Mouse (Mus musculus) spleen, adult 18-20 months (tissue): ENCODE measurements around the gene Lbp.

ENCODE experiments used
- DNase-seq, 2 experiments: peaks; one replicate each; pipeline ENCODE4 v3.0.0; 2022; ENCODE audit warnings: mixed read lengths in 2 of 2

Lbp gene

DNA sequence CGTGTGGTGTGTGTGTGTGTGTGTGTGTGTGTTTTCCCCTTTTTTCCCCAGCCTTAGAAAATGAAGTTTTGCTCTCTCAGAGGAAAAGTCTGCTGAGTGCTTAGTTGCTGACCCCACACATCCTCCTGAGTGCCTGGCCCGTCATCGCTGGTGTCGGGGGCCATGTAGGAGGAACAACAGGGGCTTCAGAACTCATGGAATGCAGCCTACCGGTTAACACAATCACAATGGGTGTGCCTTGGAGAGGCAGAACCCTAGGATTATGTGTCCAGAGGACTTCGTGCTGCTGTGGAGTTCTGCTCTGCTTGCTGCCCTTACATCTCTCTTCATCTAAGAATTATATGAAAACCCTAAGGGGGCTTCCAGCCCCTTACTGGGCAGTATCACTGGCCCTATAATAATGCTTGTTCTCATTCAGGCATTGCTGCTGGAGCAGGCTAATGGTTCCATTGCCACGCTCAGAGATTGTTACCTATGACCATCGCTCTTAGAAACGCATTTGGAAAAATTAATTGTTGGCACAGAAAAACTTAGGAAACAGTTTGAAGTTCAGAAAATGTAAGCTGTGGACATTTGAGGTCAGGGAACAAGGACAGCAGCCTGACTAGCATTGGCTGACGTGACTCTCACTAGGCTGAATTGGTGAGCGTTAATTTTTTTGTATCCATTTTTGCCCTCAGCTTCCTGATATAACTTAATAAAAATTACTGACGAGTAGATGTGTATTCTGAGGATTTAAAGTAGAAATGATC is 59.0 kb downstream of the Lbp start:
- DNase-seq, result no peak

DNA sequence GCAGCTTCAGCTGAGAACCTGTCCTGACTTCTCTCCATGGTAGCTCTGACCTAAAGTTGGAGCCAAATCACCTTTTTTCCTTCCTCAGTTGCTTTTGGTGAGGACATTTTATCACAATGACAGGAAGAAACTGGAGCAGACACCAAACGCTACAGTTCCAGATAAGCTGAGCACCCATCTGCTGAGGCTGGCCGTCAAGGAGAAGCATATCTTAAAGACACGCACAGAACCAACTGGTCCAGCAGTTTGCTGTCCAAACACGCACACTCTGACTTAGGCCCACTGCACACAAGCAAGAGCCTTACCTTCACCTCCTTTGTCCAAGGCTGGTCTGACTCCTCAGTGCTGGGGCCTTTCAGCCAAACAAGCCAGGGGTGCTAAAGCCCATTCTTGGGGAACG is 61.4 kb downstream of the Lbp start:
- DNase-seq, result no peak

DNA sequence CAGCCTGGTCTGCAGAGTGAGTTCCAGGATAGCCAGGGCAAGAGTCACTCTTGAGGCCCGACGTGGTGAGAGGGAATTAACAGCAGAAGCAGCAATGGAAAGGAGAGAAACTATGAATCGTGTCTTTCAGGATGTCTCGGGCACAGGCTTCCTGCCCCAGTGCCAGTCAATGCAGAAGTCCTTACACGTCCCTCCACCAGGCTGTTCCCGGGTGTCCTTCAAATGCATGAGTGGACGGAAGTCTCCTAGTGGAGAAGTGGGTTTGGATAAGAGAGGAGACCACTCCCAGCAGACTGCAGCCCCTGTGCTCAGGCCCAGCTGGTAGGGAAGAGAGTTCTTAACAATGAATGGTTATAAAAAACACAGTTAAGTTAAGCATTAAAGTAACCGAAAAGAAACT is 62.0 kb downstream of the Lbp start:
- DNase-seq, result no peak

DNA sequence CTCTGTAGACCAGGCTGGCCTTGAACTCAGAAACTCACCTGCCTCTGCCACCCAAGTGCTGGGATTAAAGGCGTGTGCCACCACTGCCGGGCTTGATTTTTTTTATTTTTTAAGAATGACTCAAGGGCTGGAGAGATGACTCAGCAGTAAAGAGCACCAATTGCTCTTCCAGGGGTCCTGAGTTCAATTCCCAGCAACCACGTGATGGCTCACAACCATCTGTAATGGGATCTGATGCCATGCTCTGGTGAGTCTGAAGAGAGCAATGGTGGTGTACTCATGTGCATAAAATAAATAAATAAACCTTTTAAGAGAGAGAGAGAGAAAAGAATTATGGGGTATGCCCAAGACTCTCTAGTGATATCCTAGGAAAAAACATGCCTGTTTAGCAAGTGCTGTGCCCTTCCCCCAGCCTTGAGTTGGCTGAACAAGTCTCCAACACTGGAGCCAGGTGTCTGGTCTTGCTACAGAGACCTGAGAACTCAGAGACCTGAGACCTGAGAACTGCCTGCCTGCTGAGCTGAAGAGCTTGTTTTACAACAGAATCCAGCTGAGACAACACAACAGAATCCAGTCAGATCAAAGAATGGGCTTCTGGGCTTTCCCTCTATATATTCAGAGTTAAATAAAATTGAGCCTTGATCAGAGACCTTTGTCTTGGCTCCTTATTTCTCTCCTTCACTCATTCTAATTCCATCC is 63.3 kb downstream of the Lbp start:
- DNase-seq, result no peak

DNA sequence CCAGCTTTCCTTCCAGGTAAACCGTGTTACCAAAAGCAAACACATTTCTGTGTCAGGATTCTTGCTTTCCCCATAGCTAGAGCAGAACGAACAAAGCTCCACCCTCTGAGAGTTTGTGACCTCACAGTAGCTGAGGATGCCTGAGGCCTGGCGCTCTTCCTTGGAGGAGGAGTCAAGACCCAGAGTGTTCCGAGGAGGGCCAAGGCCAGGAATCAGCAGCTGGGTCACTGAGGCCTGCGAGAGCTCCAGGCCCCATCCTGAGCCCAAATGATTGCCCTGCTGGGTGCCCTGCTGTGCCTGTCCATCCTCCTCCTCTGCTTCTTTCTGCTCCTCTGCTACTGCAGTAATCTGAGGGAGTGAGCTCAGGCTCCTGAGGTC is 63.9 kb downstream of the Lbp start:
- no peak for DNase-seq

DNA sequence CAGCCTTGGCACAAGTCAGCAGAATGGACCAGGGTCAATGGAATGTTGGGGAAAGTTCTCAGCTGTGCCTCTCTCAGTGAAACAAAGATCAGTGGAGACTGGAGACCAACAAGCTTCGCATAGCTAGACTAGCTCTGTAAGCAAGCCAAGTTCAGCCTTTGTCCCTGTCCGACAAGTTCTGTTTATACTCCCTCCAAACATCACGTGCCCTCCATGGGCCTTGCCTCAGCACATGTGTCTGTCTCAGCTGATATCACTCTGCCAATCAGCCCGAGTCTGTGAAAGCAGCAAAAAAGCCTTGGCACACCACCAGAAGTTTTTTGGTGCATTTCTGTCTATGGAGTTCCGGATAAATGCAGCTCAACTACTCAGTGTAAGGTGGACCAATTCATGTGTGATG is 66.8 kb downstream of the Lbp start:
- no peak for DNase-seq

DNA sequence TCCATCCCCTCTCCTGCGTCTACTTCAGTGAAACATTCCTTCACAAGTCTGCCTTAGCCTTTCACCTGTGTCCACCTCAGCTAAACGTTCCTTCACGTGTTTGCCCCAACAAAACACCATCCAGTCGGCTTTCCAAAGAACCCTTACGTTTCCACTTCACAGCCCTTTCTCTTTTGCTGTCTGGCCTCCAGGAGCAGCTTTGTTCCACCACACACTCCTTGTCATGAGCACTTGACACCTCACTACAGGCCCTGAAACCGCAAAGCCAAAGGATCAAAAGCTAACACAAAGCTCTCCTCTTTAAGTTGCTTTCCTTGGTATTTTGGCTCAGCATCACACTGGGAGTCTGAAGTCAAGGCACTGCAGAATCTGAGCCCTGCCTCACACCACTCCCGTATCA is 67.2 kb downstream of the Lbp start:
- no peak for DNase-seq

DNA sequence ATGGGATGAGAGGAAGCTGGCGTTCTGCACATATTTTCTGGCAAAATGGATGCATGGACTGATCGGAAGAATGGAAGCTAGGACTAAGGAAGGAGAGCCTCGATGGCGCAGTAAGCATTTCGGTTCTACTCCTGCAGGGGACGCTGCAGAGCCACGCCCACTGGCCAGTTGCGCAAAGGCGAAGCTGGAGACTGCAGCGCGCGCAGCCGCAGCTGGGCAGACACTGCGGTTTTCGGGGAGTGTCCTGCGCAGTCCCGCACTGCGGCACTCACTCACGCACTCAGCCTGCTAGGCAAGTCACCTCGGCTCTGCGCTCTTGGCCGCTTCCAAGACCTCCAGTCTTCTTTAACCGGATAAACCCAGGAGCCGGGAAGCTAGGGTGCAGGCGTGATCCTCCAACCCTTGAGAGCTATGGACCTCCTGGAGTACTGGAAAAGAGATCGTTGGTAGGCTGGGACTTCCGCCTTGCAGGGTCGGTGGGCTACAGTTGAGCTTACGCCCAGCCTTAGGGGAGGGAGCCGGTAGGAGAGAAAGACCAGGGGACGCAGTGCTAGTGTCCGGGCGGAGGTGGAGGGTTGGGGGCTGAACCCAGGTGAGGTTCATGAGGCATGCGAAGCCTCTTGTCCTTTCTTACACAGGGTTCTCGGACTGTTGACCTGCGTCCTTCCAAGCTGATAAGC is 69.3 kb downstream of the Lbp start, which contains the start of gene Snhg11:
TSS of gene Snhg11 (plus strand) at position 196 of the 680 bp plus-strand sequence.
- no peak for DNase-seq

DNA sequence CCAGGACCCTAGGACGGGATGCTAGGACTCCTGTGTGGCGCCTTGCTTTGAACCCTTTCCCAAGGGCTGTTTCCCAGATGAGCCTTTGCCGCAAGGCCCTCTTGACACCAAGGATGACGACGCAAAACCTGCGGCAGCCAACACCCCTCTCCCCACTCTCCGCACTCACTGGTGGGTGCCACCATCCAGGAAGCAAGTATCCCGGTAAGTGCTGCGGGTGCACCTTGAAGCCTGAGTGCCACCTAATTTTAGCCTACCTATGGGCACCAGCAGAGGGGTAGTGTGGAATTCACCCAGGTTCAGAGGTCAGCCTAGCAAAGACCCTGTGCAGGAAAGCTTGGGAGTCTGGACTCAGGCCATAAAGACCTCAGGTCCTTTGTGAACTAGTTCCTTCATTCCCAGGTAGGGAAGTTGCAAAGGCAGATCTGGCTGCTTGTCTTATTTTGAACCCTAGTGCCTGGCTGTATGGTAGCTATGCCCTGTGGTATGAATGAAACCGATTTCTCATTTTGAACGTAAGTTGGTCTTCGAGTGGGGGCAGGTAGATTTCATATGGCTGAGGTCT is 69.9 kb downstream of the Lbp start:
- DNase-seq, result no peak

DNA sequence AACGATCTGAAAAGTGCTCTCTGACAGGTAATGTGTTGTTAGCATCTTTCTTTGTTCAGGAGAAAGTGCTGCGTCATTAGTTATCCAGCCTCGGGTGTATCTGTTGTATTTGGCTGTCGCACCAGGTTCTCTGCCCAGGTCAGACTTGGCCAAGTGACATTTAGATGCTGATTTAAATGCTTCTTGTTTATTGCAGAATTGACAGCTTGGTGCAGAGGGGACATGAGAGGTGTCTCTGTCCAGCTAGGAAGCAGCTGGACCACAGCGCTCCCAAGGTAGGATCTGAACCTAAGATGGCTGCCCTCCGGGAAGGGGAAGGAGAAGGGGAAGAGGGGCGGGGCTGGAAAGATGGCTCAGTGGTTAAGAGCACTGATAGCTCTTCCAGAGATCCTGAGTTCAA is 70.5 kb downstream of the Lbp start:
- no peak for DNase-seq

DNA sequence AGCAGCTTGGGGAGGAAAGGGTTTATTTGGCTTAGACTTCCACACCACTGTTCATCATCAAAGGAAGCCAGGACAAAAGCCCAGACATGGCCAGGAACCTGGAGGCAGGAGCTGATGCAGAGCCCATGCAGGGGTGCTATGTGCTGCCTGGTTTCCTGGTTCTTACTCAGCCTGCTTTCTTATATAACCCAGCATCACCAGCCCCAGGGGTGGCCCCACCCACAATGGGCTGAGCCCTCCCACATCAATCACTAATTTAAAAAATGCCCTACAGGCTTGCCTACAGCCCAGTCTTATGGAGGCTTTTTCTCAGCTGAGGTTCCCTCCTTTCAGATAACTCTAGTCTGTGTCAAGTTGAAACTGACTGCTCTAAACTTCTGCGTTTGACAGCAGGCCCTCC is 71.5 kb downstream of the Lbp start:
- no peak for DNase-seq

DNA sequence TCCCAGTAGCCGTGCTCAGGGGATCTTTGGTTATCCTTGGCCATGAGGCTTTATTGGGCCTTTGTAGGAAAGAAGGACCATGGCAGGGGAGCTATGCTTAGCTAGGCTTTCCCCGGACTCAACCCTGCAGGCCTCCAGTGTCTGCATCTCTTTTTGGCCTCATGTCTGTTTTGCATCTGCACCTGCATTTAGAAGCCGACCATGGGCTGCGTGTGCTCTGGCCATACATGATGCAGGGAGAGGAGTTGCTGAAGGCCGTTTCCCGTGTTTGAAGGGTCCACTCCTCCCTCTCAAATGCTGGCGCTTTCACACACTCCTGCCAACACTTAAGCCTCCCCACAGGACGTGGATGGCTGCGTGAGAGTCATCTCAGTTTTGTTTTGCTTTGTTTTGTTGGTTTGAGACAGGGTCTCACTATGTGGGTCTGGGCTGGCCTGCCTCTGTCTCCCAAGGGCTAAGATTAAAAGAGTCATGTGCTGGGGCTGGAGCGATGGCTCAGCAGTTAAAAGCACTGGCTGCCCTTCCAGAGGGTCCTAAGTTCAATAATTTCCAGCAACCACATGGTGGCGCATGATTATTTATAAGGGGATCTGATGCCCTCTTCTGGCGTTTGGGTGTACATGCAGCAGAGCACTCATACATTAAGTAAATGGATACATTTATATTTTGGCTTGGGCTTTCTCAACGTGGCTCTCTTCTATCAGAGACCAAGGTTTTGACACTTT is 73.2 kb downstream of the Lbp start:
- DNase-seq, result peak in 1 of 2 experiments; percentile 44
